Mouse (Mus musculus): ENCODE data around the gene Tnip1.

DNA sequence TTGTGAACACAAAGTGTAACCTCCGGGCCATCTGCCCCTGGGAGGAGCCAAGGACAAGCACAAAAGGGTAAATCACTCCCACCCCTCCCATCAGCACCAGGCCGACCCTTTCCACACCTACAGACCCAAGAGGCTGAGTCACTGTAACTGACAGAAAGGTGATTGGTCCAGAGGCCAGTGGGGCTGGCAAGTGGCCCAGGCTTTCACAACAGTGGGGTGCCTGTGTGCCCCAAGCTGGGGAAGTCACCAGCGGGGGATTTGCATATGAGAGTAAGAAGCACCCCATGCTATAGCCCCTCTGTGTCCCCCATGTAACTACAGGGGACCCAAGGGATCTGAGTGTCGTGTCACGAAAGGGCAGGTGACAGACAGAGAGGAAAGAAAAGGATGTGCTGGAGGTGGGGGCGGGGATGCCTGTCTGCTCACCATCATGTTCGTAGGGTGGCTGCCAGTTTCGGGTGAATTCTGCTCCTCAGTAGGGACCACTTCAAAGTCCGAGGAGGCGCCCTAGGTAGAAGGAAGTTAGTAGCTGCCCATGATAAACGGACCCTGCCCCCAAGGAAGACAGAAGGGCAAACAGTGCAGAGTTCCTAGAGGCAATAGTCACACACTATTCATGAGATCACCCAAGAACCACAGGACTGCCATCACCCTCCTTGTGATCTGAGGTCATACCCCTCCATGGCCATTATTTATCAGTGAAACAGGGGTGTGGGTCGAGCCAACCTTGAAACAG lies 26.5 kb downstream of the Tnip1 start:
- TF ChIP-seq CTCF (IDR thresholded peaks at IDR 0.05; ENCODE audit: low read depth) (no peak), EP300 (IDR thresholded peaks at IDR 0.05; ENCODE audit: low read depth) (no peak)
